Mouse (Mus musculus): Measurements from ENCODE around the gene Samd1.

DNA sequence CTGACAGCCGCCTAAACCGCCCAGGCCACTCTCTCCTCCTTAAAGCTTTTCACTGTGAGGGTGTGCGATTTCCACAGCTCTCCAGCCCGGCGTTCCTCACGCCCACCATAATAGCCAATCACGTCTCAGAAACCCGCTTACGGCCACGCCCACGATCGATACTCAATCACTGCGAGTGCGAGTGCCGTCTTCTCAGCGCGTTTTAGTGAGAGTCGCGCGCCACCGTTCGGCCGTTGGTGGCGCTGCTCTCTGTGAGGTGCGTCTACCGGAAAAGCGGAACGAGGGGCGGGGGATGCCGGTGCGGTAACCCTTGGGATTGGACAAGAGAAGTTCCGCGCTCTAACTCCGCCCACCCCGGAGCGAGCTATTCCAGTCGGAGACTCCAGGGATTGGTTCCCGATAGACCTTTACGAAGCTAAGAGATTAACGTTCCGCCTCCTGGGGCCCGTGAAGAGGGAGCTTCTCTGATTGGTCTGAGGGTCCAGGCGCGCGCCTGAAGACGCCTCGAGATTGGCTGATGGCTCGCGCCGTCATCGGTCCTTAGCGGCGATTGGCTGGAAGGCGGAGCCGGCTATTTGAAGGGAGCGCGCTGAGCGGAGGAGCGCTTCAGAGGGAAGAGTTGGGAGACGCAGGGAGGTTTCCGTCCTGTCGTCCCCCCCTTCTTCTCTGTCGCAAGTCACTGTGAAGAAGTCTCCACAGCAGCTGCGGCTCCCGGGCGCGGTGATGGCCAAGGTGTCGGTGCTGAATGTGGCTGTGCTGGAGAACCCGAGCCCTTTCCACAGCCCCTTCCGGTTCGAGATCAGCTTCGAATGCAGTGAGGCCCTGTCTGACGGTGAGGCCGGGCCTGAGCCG, 42.1 kb upstream of the Samd1 start, which contains the start of the genes Gm10644 and Asf1b:
- TF ChIP-seq CTCF (IDR thresholded peaks at IDR 0.05; ENCODE audit: insufficient read depth, low read length) (peak; percentile 68), POLR2A (IDR thresholded peaks at IDR 0.05; ENCODE audit: borderline replicate concordance, extremely low read depth, low read depth, low read length) (peak; percentile 35; the same call in 1 of the 2 replicates)

All from lung, adult 2 months (tissue).